Mouse (Mus musculus) MEL (cell line): ENCODE data around the gene Cenpa.

Source experiments
- EP300 ChIP-seq, 2 experiments: IDR thresholded peaks; 2 replicates each; pipeline ENCODE4 v1.6.1; 2011; ENCODE audit warnings: improper control_type of control experiment in 2 of 2, low read length in 2 of 2, low read depth in 1 of 2, mild to moderate bottlenecking in 1 of 2
- MAZ ChIP-seq: IDR thresholded peaks from 2 replicates; pipeline ENCODE4 v1.6.1; 2012; ENCODE audit warnings: low read depth, mild to moderate bottlenecking, inconsistent platforms, low read length, improper control_type of control experiment
- MXI1 ChIP-seq: IDR thresholded peaks from 2 replicates; pipeline ENCODE4 v1.6.1; 2011; ENCODE audit warnings: mild to moderate bottlenecking, low read depth, low read length, improper control_type of control experiment
- SIN3A ChIP-seq: IDR thresholded peaks from 2 replicates; pipeline ENCODE4 v1.6.1; 2012; ENCODE audit warnings: low read length, improper control_type of control experiment, inconsistent platforms
- TCF12 ChIP-seq: IDR thresholded peaks from 2 replicates; pipeline ENCODE4 v1.6.1; 2014; ENCODE audit warnings: low read depth, mild to moderate bottlenecking, inconsistent platforms, low read length, improper control_type of control experiment, moderate library complexity

GRCm38 (mm10) chr5:30712002-30712390 is 45.4 kb downstream of the Cenpa start:
- TF ChIP-seq EP300 (IDR thresholded peaks at IDR 0.05; ENCODE audit: low read depth in 1 of 2, low read length in 2 of 2): no peak
- no peak for TF ChIP-seq SIN3A
- TF ChIP-seq MAZ: no peak
- TF ChIP-seq MXI1: no peak
- no peak for TF ChIP-seq TCF12
